ENCODE assay signal across 9 mouse cellular contexts in the genomic region with DNA sequence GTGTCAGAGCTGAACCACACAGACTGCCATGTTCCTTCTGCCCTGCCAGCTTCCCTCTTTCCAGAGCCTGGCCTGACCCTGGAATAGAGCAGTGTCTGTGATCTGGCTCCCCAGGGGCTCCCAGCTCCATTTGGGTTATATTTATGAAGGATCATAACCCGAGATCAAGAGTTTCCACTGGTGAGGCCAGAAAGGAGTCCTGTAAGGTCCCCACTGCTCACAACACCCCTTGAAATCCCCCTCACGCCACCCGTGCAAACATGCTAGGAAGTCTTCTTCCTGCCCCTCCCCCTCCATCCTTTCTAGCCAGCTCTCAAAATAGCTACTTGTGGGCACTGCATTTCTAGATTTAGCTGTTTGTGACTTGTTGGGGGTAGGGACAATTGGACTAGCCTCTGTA. TPM values are rescaled to one million over a fixed set of nuclear protein-coding genes. Genes with fewer than 3 reads are reported as not detected.
DNase-seq lines count a peak whose midpoint lies in the region; ATAC-seq lines count a peak whose summit lies in the region.
"Had no signal": no experiment of that assay in that cellular context is flagged by ENCODE, and none has a peak within 500 bp of the region (broad histone marks: within the 10 kb centered on the region; RNA-seq: fewer than 3 reads in every experiment).

No protein-coding gene starts in this region.

- H3K27me3 ChIP-seq in liver, embryonic 12.5 days (replicated peaks): 0 out of 2 replicates have a peak, but pooled peaks cover 13% of the 10 kb centered on the region
- H3K27me3 ChIP-seq in embryonic facial prominence, embryonic 15.5 days: no peaks in the 10 kb centered on the region
- no peaks in the 10 kb centered on the region for H3K27me3 ChIP-seq in heart, embryonic 15.5 days
- H3K27me3 ChIP-seq: neural tube, embryonic 13.5 days had no signal

- no peak overlapping the region for H3K4me3 ChIP-seq in liver, embryonic 12.5 days
- H3K4me3 ChIP-seq in embryonic facial prominence, embryonic 15.5 days (replicated peaks): no peak overlapping the region
- no peak overlapping the region for H3K4me3 ChIP-seq in heart, embryonic 15.5 days
- H3K4me3 ChIP-seq: liver, embryonic 15.5 days; neural tube, embryonic 13.5 days had no signal

- no peak overlapping the region for H3K27ac ChIP-seq in liver, embryonic 12.5 days
- 0 out of 2 replicates have a peak overlapping the region, but pooled peaks have one; percentile 4 for H3K27ac ChIP-seq in embryonic facial prominence, embryonic 15.5 days (replicated peaks)
- peak overlapping the region; percentile 82 for H3K27ac ChIP-seq in heart, embryonic 15.5 days
- H3K27ac ChIP-seq: liver, embryonic 15.5 days; neural tube, embryonic 13.5 days had no signal

- peak; percentile 18 for DNase-seq in liver
- peak; percentile 44 for DNase-seq in lung, postnatal 36 days
- no peak for DNase-seq in urinary bladder, postnatal 14 days (ENCODE audit: low spot score)
- no peak for DNase-seq in cerebellum, adult 11 months

- ATAC-seq in liver, embryonic 12.5 days: no peak
- ATAC-seq in embryonic facial prominence, embryonic 15.5 days (ENCODE audit: insufficient number of reproducible peaks, low FRiP score, low TSS enrichment, low read depth): no peak
- peak; percentile 67 for ATAC-seq in heart, embryonic 15.5 days (replicated peaks; ENCODE audit: insufficient number of reproducible peaks, insufficient read depth, low FRiP score, low read depth)

- no peaks in the 10 kb centered on the region for H3K36me3 ChIP-seq in liver, embryonic 12.5 days
- no peaks in the 10 kb centered on the region for H3K36me3 ChIP-seq in embryonic facial prominence, embryonic 15.5 days
- H3K36me3 ChIP-seq in heart, embryonic 15.5 days: no peaks in the 10 kb centered on the region
- H3K36me3 ChIP-seq: liver, embryonic 15.5 days; neural tube, embryonic 13.5 days had no signal

- WGBS in liver, embryonic 12.5 days (ENCODE audit: insufficient replicate concordance): 26% methylated on average over 3 of the region's 3 CpGs
- 45% methylated on average over 3 of the region's 3 CpGs for WGBS in embryonic facial prominence, embryonic 15.5 days
- 35% methylated on average over 3 of the region's 3 CpGs for WGBS in heart, embryonic 15.5 days

- no peaks in the 10 kb centered on the region for H3K4me1 ChIP-seq in liver, embryonic 12.5 days
- peaks cover 16% of the 10 kb centered on the region for H3K4me1 ChIP-seq in embryonic facial prominence, embryonic 15.5 days
- peaks cover 44% of the 10 kb centered on the region for H3K4me1 ChIP-seq in heart, embryonic 15.5 days (replicated peaks)

- H3K9me3 ChIP-seq in liver, embryonic 12.5 days (replicated peaks): no peaks in the 10 kb centered on the region
- no peaks in the 10 kb centered on the region for H3K9me3 ChIP-seq in embryonic facial prominence, embryonic 15.5 days (replicated peaks)
- H3K9me3 ChIP-seq in heart, embryonic 15.5 days (replicated peaks): no peaks in the 10 kb centered on the region
- H3K9me3 ChIP-seq: liver, embryonic 15.5 days; neural tube, embryonic 13.5 days had no signal

- no peak overlapping the region for H3K9ac ChIP-seq in liver, embryonic 12.5 days
- H3K9ac ChIP-seq in embryonic facial prominence, embryonic 15.5 days: no peak overlapping the region
- no peak overlapping the region for H3K9ac ChIP-seq in heart, embryonic 15.5 days
- H3K9ac ChIP-seq: liver, embryonic 15.5 days; neural tube, embryonic 13.5 days had no signal

- no peak overlapping the region for H3K4me2 ChIP-seq in liver, embryonic 12.5 days
- H3K4me2 ChIP-seq in embryonic facial prominence, embryonic 15.5 days (replicated peaks): no peak overlapping the region
- peak overlapping the region; percentile 24 for H3K4me2 ChIP-seq in heart, embryonic 15.5 days
- H3K4me2 ChIP-seq: liver, embryonic 15.5 days; neural tube, embryonic 13.5 days had no signal

RNA-seq across cellular contexts. Expression of gene Pcp4l1, which starts 12.4 kb away (rescaled TPM):
- 1.1 and 1.2 TPM in 2 replicates for polyA plus RNA-seq in liver, embryonic 12.5 days (2016; fragmentation: Nextera tagmentation; extraction: Ambion mirVana)
- 35.8 and 38.1 TPM in 2 replicates for polyA plus RNA-seq in embryonic facial prominence, embryonic 15.5 days (2015; fragmentation: Nextera tagmentation; extraction: Ambion mirVana)
- polyA plus RNA-seq in heart, embryonic 15.5 days (2015; fragmentation: Nextera tagmentation; extraction: Ambion mirVana): 43.0 and 46.4 TPM in 2 replicates

RNA-seq across cellular contexts. Expression of gene Nr1i3, which starts 30.1 kb away (rescaled TPM):
- 0.23 and 0.36 TPM in 2 replicates for polyA plus RNA-seq in liver, embryonic 12.5 days (2016; fragmentation: Nextera tagmentation; extraction: Ambion mirVana)
- 0.24 and 0.42 TPM in 2 replicates for polyA plus RNA-seq in embryonic facial prominence, embryonic 15.5 days (2015; fragmentation: Nextera tagmentation; extraction: Ambion mirVana)
- polyA plus RNA-seq in heart, embryonic 15.5 days (2015; fragmentation: Nextera tagmentation; extraction: Ambion mirVana): 0.33 and 0.35 TPM in 2 replicates

RNA-seq across cellular contexts. Expression of gene Mpz, which starts 33.1 kb away (rescaled TPM):
- polyA plus RNA-seq in liver, embryonic 12.5 days (2016; fragmentation: Nextera tagmentation; extraction: Ambion mirVana): 0.10 and 0.18 TPM in 2 replicates
- 6.8 and 8.5 TPM in 2 replicates for polyA plus RNA-seq in embryonic facial prominence, embryonic 15.5 days (2015; fragmentation: Nextera tagmentation; extraction: Ambion mirVana)
- 0.63 and 1.7 TPM in 2 replicates for polyA plus RNA-seq in heart, embryonic 15.5 days (2015; fragmentation: Nextera tagmentation; extraction: Ambion mirVana)
- polyA plus RNA-seq: liver, embryonic 15.5 days had no signal

RNA-seq across cellular contexts. Expression of gene Sdhc, which starts 33.2 kb away (rescaled TPM):
- 140 and 155 TPM in 2 replicates for polyA plus RNA-seq in liver, embryonic 12.5 days (2016; fragmentation: Nextera tagmentation; extraction: Ambion mirVana)
- polyA plus RNA-seq in embryonic facial prominence, embryonic 15.5 days (2015; fragmentation: Nextera tagmentation; extraction: Ambion mirVana): 261 and 274 TPM in 2 replicates
- 525 and 563 TPM in 2 replicates for polyA plus RNA-seq in heart, embryonic 15.5 days (2015; fragmentation: Nextera tagmentation; extraction: Ambion mirVana)

RNA-seq across cellular contexts. Expression of gene Tomm40l, which starts 38.7 kb away (rescaled TPM):
- 20.7 and 21.9 TPM in 2 replicates for polyA plus RNA-seq in liver, embryonic 12.5 days (2016; fragmentation: Nextera tagmentation; extraction: Ambion mirVana)
- polyA plus RNA-seq in embryonic facial prominence, embryonic 15.5 days (2015; fragmentation: Nextera tagmentation; extraction: Ambion mirVana): 29.5 and 30.0 TPM in 2 replicates
- 55.6 and 57.9 TPM in 2 replicates for polyA plus RNA-seq in heart, embryonic 15.5 days (2015; fragmentation: Nextera tagmentation; extraction: Ambion mirVana)

Comparison
In these comparisons a context has a peak if more than half of its experiments do, and no peak if none do; other contexts are left out.
1. DNase-seq: peak in liver (single experiment) and lung, postnatal 36 days (single experiment); none in urinary bladder, postnatal 14 days (single experiment) and cerebellum, adult 11 months (single experiment).
2. RNA of gene Pcp4l1, which starts 12.4 kb away (polyA plus RNA-seq): 43.0 to 46.4 TPM in heart, embryonic 15.5 days and 35.8 to 38.1 TPM in embryonic facial prominence, embryonic 15.5 days; 1.1 to 1.2 TPM in liver, embryonic 12.5 days; every median in the first group is over 10 times any median in the second.